Mouse (Mus musculus): ENCODE results near the gene Ctla4. TPM values are rescaled to one million over a fixed set of nuclear protein-coding genes. Genes with fewer than 3 reads are reported as not detected.

Gene Ctla4
- polyA plus RNA-seq (2014; fragmentation: Illumina TruSeq; extraction: RNeasy Lipid Tissue Mini Kit (QIAGEN cat#74804); ENCODE audit: low read depth, low replicate concordance): not detected

GRCm38 (mm10) chr1:60886981-60887380 lies at the start of gene Ctla4:
Gene Ctla4 (plus strand): TSS chr1:60887000.

Other genes starting within 250 kb of the Ctla4 start
- 1.3 TPM for gene Cd28, start 170.2 kb upstream of the Ctla4 start, polyA plus RNA-seq (2014; fragmentation: Illumina TruSeq; extraction: RNeasy Lipid Tissue Mini Kit (QIAGEN cat#74804); ENCODE audit: low read depth, low replicate concordance)
- gene Icos, start 90.9 kb downstream of the Ctla4 start, polyA plus RNA-seq (2014; fragmentation: Illumina TruSeq; extraction: RNeasy Lipid Tissue Mini Kit (QIAGEN cat#74804); ENCODE audit: low read depth, low replicate concordance): 0.17 TPM

Data from adrenal gland, adult 10 weeks (tissue).